Mouse (Mus musculus): ENCODE measurements around the gene Plek2.

DNA sequence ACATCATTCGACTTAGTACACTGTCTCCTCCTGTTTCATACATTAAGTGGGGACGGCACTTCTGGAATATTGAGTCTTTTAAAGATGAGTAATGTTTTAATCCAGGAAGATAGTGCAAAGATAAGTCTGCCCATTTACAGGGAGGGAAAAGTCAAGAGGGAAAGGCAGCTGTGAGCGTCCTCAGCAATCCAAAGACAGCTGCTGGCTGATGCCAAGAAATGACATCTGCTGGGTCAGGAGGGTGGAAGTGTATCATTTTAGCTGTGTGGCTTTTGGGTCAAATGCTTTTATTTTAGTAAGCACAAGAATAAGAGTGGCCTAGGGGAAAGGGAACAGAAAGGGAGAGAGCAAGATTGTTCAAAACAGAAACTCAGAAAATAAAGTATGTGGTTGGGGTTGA lies 15.3 kb upstream of the Plek2 start:
- TF ChIP-seq POLR2A (IDR thresholded peaks at IDR 0.05; ENCODE audit: low read depth, low read length) (no peak), CTCF (conservative IDR thresholded peaks at IDR 0.05; ENCODE audit: insufficient read depth, insufficient read length, low read depth, low read length) (no peak)
